22 mouse cellular contexts compared by ENCODE assay signal in genomic region chr9:67362053-67362452, GRCm38 (mm10).
DNase-seq lines count a peak whose midpoint lies in the region; ATAC-seq and TF ChIP-seq lines count a peak whose summit lies in the region.
"Had no signal": no experiment of that assay in that cellular context is flagged by ENCODE, and none has a peak within 500 bp of the region (broad histone marks: within the 10 kb centered on the region; RNA-seq: fewer than 3 reads in every experiment).

No protein-coding gene starts in this region.

- 0 out of 2 replicates have a peak overlapping the region, but pooled peaks have one; percentile 5 for H3K27ac ChIP-seq in hindbrain, postnatal 0 days
- no peak overlapping the region for H3K27ac ChIP-seq in hindbrain, embryonic 10.5 days

- WGBS in hindbrain, postnatal 0 days, result 38% methylated on average over 2 of the region's 2 CpGs
- 74% methylated on average over 2 of the region's 2 CpGs for WGBS in hindbrain, embryonic 10.5 days

- no peaks in the 10 kb centered on the region; the same call in 1 of the 2 replicates for H3K36me3 ChIP-seq in hindbrain, postnatal 0 days (ENCODE audit: insufficient read depth, low read length)
- peaks cover 20% of the 10 kb centered on the region for H3K36me3 ChIP-seq in hindbrain, embryonic 10.5 days
- H3K36me3 ChIP-seq: G1E had no signal

- no peaks in the 10 kb centered on the region for H3K4me1 ChIP-seq in hindbrain, postnatal 0 days (ENCODE audit: insufficient read depth, low read length)
- H3K4me1 ChIP-seq in hindbrain, embryonic 10.5 days (replicated peaks), result no peaks in the 10 kb centered on the region

- intact Hi-C loops in heart, postnatal 25 days (cut with DNase I), result no loop called here

- no peak for ATAC-seq in hindbrain, postnatal 0 days
- ATAC-seq: activated CD4-positive, CD25-positive, alpha-beta regulatory T cell, adult 4 months; CD4-positive, CD25-positive, alpha-beta regulatory T cell, adult 4 months; Patski had no signal

- no peak overlapping the region for H3K9ac ChIP-seq in hindbrain, postnatal 0 days (replicated peaks; ENCODE audit: low read length)

- H3K9me3 ChIP-seq in hindbrain, postnatal 0 days (ENCODE audit: low read length), result no peaks in the 10 kb centered on the region
- H3K9me3 ChIP-seq in hindbrain, embryonic 10.5 days, result no peaks in the 10 kb centered on the region
- H3K9me3 ChIP-seq: G1E had no signal

- no peaks in the 10 kb centered on the region for H3K27me3 ChIP-seq in hindbrain, postnatal 0 days (ENCODE audit: insufficient read depth, low read length)
- no peaks in the 10 kb centered on the region for H3K27me3 ChIP-seq in hindbrain, embryonic 10.5 days (ENCODE audit: insufficient read depth, poor library complexity, severe bottlenecking)
- H3K27me3 ChIP-seq: CH12.LX, Patski had no signal

- no peak overlapping the region for H3K4me2 ChIP-seq in hindbrain, postnatal 0 days (ENCODE audit: low read depth, low read length)

- no peak for DNase-seq in hindbrain, postnatal 0 days (ENCODE audit: low spot score)
- DNase-seq in hindbrain, embryonic 10.5 days (ENCODE audit: low spot score), result no peak
- DNase-seq in ES-CJ7 (ENCODE audit: low read depth, low spot score), result peak; percentile 45
- peak; percentile 71 for DNase-seq in R1 (ENCODE audit: low read depth, low spot score)
- peak; percentile 42 for DNase-seq in ZHBTc4 (ENCODE audit: low read depth, low spot score)
- DNase-seq in c-Kit-positive CD71-positive TER-119-positive erythroid progenitor cells, embryonic 14.5 days (ENCODE audit: low spot score), result no peak
- DNase-seq in heart, postnatal 25 days (ENCODE audit: low spot score), result no peak
- DNase-seq in right cerebral cortex, postnatal 10 days (ENCODE audit: low spot score in 2 of 2), result no peak
- DNase-seq: adrenal gland, postnatal 10 days; adrenal gland, postnatal 25 days; B cell, adult 2 months; cerebellum, adult 11 months; cerebellum, adult 11-12 months; cerebellum, adult 18-20 months; cerebellum, adult 2 months; cerebellum, adult 8-10 months; cerebellum, adult 9-10 months had no signal

- no peak for TF ChIP-seq CTCF in hindbrain, postnatal 0 days (IDR thresholded peaks at IDR 0.05; ENCODE audit: low read depth)

- no peak overlapping the region for H3K4me3 ChIP-seq in hindbrain, postnatal 0 days (ENCODE audit: low read length)
- H3K4me3 ChIP-seq in hindbrain, embryonic 10.5 days, result no peak overlapping the region

Comparison
In these comparisons a context has a peak if more than half of its experiments do, and no peak if none do; other contexts are left out.
1. DNase-seq: peak in ES-CJ7 (single experiment), R1 (single experiment) and ZHBTc4 (single experiment); none in hindbrain, postnatal 0 days (single experiment), hindbrain, embryonic 10.5 days (single experiment), c-Kit-positive CD71-positive TER-119-positive erythroid progenitor cells, embryonic 14.5 days (single experiment), heart, postnatal 25 days (single experiment) and right cerebral cortex, postnatal 10 days (0 of 2).